Mouse (Mus musculus): Measurements from ENCODE around the gene A630095N17Rik. TPM values are rescaled to one million over a fixed set of nuclear protein-coding genes. Genes with fewer than 3 reads are reported as not detected.
A peak's percentile ranks its signal among the peaks of the same experiment; 100 is the strongest.

The A630095N17Rik gene
- polyA plus RNA-seq, 1 experiment: not detected

- peaks cover 5% of the 10 kb centered on the region; the same call in 1 of the 2 replicates for H3K4me1 ChIP-seq (ENCODE audit: control insufficient read depth, insufficient read depth, low read length)
- TF ChIP-seq CTCF (IDR thresholded peaks at IDR 0.05; ENCODE audit: low read depth, low read length): no peak
- TF ChIP-seq POLR2A (IDR thresholded peaks at IDR 0.05; ENCODE audit: borderline replicate concordance, low read depth, low read length): no peak
Observed at GRCm38 (mm10) chr1:75227653-75228052, 4.2 kb downstream of the A630095N17Rik start.

GRCm38 (mm10) chr1:75226138-75226537 lies 5.8 kb downstream of the A630095N17Rik start:
- Histone ChIP-seq H3K4me1 (ENCODE audit: control insufficient read depth, insufficient read depth, low read length) (peaks cover 12% of the 10 kb centered on the region), H3K27ac (ENCODE audit: insufficient read depth, low read depth, low read length) (no peak overlapping the region), H3K4me3 (ENCODE audit: insufficient read depth, low read length) (no peak overlapping the region)
- TF ChIP-seq POLR2A (IDR thresholded peaks at IDR 0.05; ENCODE audit: borderline replicate concordance, low read depth, low read length) (no peak), CTCF (IDR thresholded peaks at IDR 0.05; ENCODE audit: low read depth, low read length) (no peak)

More at GRCm38 (mm10) chr1:75227653-75228052, 4.2 kb downstream of the A630095N17Rik start:
- H3K27ac ChIP-seq (ENCODE audit: insufficient read depth, low read depth, low read length): no peak overlapping the region
- H3K4me3 ChIP-seq (ENCODE audit: insufficient read depth, low read length): no peak overlapping the region

GRCm38 (mm10) chr1:75225473-75225872 lies 6.4 kb downstream of the A630095N17Rik start:
- TF ChIP-seq CTCF (IDR thresholded peaks at IDR 0.05; ENCODE audit: low read depth, low read length): no peak
- TF ChIP-seq POLR2A (IDR thresholded peaks at IDR 0.05; ENCODE audit: borderline replicate concordance, low read depth, low read length): no peak
- H3K27ac ChIP-seq (ENCODE audit: insufficient read depth, low read depth, low read length): no peak overlapping the region
- peaks cover 8% of the 10 kb centered on the region for H3K4me1 ChIP-seq (ENCODE audit: control insufficient read depth, insufficient read depth, low read length)
- H3K4me3 ChIP-seq (ENCODE audit: insufficient read depth, low read length): no peak overlapping the region

- Histone ChIP-seq H3K4me1 (ENCODE audit: control insufficient read depth, insufficient read depth, low read length) (peaks cover 7% of the 10 kb centered on the region), H3K4me3 (ENCODE audit: insufficient read depth, low read length) (no peak overlapping the region), H3K27ac (ENCODE audit: insufficient read depth, low read depth, low read length) (no peak overlapping the region)
- no peak for TF ChIP-seq POLR2A (IDR thresholded peaks at IDR 0.05; ENCODE audit: borderline replicate concordance, low read depth, low read length)
Observed at GRCm38 (mm10) chr1:75223532-75223931, 8.4 kb downstream of the A630095N17Rik start.

- Histone ChIP-seq H3K4me3 (ENCODE audit: insufficient read depth, low read length) (no peak overlapping the region), H3K27ac (ENCODE audit: insufficient read depth, low read depth, low read length) (no peak overlapping the region), H3K4me1 (ENCODE audit: control insufficient read depth, insufficient read depth, low read length) (peaks cover 10% of the 10 kb centered on the region)
- TF ChIP-seq POLR2A (IDR thresholded peaks at IDR 0.05; ENCODE audit: borderline replicate concordance, low read depth, low read length) (no peak), CTCF (IDR thresholded peaks at IDR 0.05; ENCODE audit: low read depth, low read length) (no peak)
Observed at GRCm38 (mm10) chr1:75222926-75223325, 9.0 kb downstream of the A630095N17Rik start.

- H3K27ac ChIP-seq (ENCODE audit: insufficient read depth, low read depth, low read length): no peak overlapping the region
- H3K4me1 ChIP-seq (ENCODE audit: control insufficient read depth, insufficient read depth, low read length): peaks cover 12% of the 10 kb centered on the region
- TF ChIP-seq CTCF (IDR thresholded peaks at IDR 0.05; ENCODE audit: low read depth, low read length) (no peak), POLR2A (IDR thresholded peaks at IDR 0.05; ENCODE audit: borderline replicate concordance, low read depth, low read length) (no peak)
- no peak overlapping the region for H3K4me3 ChIP-seq (ENCODE audit: insufficient read depth, low read length)
Observed at GRCm38 (mm10) chr1:75221538-75221937, 10.4 kb downstream of the A630095N17Rik start.

- Histone ChIP-seq H3K4me3 (ENCODE audit: insufficient read depth, low read length) (peak within 1 kb of the TSS; percentile 95), H3K4me1 (ENCODE audit: control insufficient read depth, insufficient read depth, low read length) (peaks cover 23% of the 10 kb centered on the region), H3K27ac (ENCODE audit: insufficient read depth, low read depth, low read length) (peak within 1 kb of the TSS; percentile 10)
- no peak for TF ChIP-seq CTCF (IDR thresholded peaks at IDR 0.05; ENCODE audit: low read depth, low read length)
- TF ChIP-seq POLR2A (IDR thresholded peaks at IDR 0.05; ENCODE audit: borderline replicate concordance, low read depth, low read length): no peak
Observed at GRCm38 (mm10) chr1:75219531-75219930, 12.4 kb downstream of the A630095N17Rik start, which contains the start of gene Tuba4a. Gene Tuba4a, minus strand, starts transcription at chr1:75219865.

- Histone ChIP-seq H3K4me1 (ENCODE audit: control insufficient read depth, insufficient read depth, low read length) (peaks cover 27% of the 10 kb centered on the region), H3K4me3 (ENCODE audit: insufficient read depth, low read length) (peak overlapping the region; percentile 95), H3K27ac (ENCODE audit: insufficient read depth, low read depth, low read length) (peak overlapping the region; percentile 10)
- TF ChIP-seq POLR2A (IDR thresholded peaks at IDR 0.05; ENCODE audit: borderline replicate concordance, low read depth, low read length) (peak; percentile 87; the same call in 1 of the 2 replicates), CTCF (IDR thresholded peaks at IDR 0.05; ENCODE audit: low read depth, low read length) (no peak)
Observed at GRCm38 (mm10) chr1:75219078-75219477, 12.8 kb downstream of the A630095N17Rik start.

- H3K27ac ChIP-seq (ENCODE audit: insufficient read depth, low read depth, low read length): peak overlapping the region; percentile 10
- H3K4me1 ChIP-seq (ENCODE audit: control insufficient read depth, insufficient read depth, low read length): peaks cover 33% of the 10 kb centered on the region
- TF ChIP-seq CTCF (IDR thresholded peaks at IDR 0.05; ENCODE audit: low read depth, low read length) (no peak), POLR2A (IDR thresholded peaks at IDR 0.05; ENCODE audit: borderline replicate concordance, low read depth, low read length) (no peak)
- H3K4me3 ChIP-seq (ENCODE audit: insufficient read depth, low read length): peak overlapping the region; percentile 95
Observed at GRCm38 (mm10) chr1:75218227-75219001, 13.5 kb downstream of the A630095N17Rik start.

- TF ChIP-seq POLR2A (IDR thresholded peaks at IDR 0.05; ENCODE audit: borderline replicate concordance, low read depth, low read length) (no peak), CTCF (IDR thresholded peaks at IDR 0.05; ENCODE audit: low read depth, low read length) (no peak)
- Histone ChIP-seq H3K4me3 (ENCODE audit: insufficient read depth, low read length) (peak overlapping the region; percentile 95), H3K4me1 (ENCODE audit: control insufficient read depth, insufficient read depth, low read length) (peaks cover 38% of the 10 kb centered on the region), H3K27ac (ENCODE audit: insufficient read depth, low read depth, low read length) (no peak overlapping the region)
Observed at GRCm38 (mm10) chr1:75217893-75218226, 14.0 kb downstream of the A630095N17Rik start.

Data from bone marrow macrophage, adult 2 months (primary cell).